Mouse (Mus musculus): ENCODE data around the gene Ccnc. TPM values are rescaled to one million over a fixed set of nuclear protein-coding genes. Genes with fewer than 3 reads are reported as not detected.

Gene Ccnc
- total and polyA plus RNA-seq, 2 experiments from 2014 or later, result 29.2 to 59.6 TPM

DNA sequence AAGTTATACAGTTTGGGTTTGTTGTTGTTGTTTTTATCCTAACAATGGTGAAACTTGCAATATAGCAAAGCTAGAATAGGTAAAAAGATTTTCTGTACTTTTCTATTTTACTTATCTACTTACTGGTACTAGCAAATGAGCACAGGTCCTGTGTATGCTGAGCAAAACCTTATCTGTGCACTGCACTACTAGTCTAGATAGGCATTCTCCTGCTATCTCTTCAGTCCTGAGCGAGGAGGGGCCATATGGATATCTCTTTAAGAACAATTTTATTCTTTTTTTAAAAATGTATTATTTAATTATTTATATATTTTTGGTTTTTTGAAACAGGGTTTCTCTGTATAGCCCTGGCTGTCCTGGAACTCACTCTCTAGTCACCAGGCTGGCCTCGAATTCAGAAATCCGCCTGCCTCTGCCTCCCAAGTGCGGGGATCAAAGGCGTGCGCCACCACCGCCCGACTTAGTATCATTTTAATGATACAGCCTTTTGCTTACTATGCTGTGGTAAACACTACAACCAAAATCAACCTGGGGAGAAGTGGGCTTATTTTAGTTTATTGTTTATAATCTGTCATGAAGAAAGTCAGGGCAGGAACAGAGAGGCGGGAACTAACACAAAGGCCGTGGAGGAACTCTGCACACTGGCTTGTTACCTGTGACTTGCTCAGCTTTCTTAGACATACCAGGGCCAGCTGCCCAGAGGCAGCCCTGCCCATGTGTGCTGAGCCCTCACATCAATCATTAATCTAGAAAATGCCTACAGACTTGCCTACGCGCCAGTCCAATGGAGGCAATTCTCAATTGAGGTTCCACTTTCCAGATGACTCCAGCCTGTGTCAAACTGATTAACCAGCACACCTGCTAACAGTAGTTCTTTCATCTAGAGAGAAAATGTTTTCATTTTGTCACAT, 53.6 kb downstream of the Ccnc start:
- Histone ChIP-seq H3K36me3 (ENCODE audit: insufficient read depth, low read length) (peaks cover 31% of the 10 kb centered on the region), H3K9ac (replicated peaks; ENCODE audit: low read length, poor library complexity, severe bottlenecking) (no peak overlapping the region), H3K4me1 (ENCODE audit: insufficient read depth, low read length) (no peaks in the 10 kb centered on the region; the same call in 1 of the 2 replicates), H3K9me3 (ENCODE audit: low read length) (no peaks in the 10 kb centered on the region), H3K27ac (ENCODE audit: low read depth, low read length) (no peak overlapping the region), H3K27me3 (ENCODE audit: insufficient read depth, low read length) (no peaks in the 10 kb centered on the region), H3K4me3 (ENCODE audit: low read depth, low read length) (no peak overlapping the region), H3K4me2 (ENCODE audit: low read depth, low read length, poor library complexity, severe bottlenecking) (no peak overlapping the region)
- TF ChIP-seq CTCF (IDR thresholded peaks at IDR 0.05), result no peak
- DNase-seq (ENCODE audit: low spot score) (no peak), ATAC-seq (ENCODE audit: low FRiP score) (no peak)
- WGBS, result 97% methylated on average over 12 of the region's 12 CpGs

DNA sequence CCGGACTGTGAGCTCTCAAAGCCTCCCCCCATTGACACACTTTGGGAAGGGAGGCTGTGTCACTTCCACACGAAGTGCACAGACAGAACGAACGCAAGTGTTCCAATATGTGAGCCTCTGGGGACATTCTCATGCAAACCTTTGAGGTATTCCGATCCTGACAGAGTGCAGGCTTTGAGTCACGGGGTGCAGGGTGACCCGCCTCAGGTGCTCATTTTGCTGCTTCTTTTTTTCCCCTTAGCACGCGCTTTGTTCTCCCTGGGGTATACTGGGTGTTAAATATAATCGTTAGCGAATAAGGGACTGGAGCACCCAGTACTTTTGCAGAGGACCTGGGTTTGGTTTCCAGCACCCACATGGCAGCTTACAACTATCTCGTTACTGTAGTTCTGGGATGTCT, 58.8 kb downstream of the Ccnc start:
- ATAC-seq (ENCODE audit: low FRiP score), result no peak
- no peak for TF ChIP-seq CTCF (IDR thresholded peaks at IDR 0.05)
- Histone ChIP-seq H3K27me3 (ENCODE audit: insufficient read depth, low read length) (no peaks in the 10 kb centered on the region), H3K36me3 (ENCODE audit: insufficient read depth, low read length) (peaks cover 38% of the 10 kb centered on the region), H3K27ac (ENCODE audit: low read depth, low read length) (no peak overlapping the region), H3K4me1 (ENCODE audit: insufficient read depth, low read length) (no peaks in the 10 kb centered on the region), H3K9ac (replicated peaks; ENCODE audit: low read length, poor library complexity, severe bottlenecking) (no peak overlapping the region), H3K4me3 (ENCODE audit: low read depth, low read length) (no peak overlapping the region), H3K4me2 (ENCODE audit: low read depth, low read length, poor library complexity, severe bottlenecking) (no peak overlapping the region), H3K9me3 (ENCODE audit: low read length) (no peaks in the 10 kb centered on the region)
- no peak for DNase-seq (ENCODE audit: low spot score)
- WGBS, result 94% methylated on average over 12 of the region's 12 CpGs

DNA sequence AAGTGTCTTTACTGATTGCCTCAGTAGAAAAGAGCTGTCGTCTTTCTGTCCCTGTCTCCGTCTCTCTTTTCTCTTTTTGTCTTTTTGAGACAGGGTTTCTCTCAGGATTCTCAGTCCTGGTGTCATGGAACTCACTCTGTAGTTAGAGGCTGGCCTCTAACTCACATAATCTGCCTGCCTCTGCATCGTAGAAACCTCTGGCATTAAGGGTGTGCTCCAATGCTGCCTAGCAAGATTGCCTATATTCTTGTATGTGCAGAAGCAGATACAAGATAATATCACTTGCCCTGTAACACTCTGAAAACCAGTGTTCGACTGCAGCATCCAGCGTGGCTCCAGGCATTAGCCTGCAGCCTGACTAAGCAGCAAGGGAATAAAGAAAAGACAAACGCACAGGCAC, 61.4 kb downstream of the Ccnc start:
- ATAC-seq (ENCODE audit: low FRiP score), result no peak
- no peaks in the 10 kb centered on the region for H3K27me3 ChIP-seq (ENCODE audit: insufficient read depth, low read length)
- WGBS, result 84% methylated on average over 6 of the region's 6 CpGs
- no peaks in the 10 kb centered on the region for H3K9me3 ChIP-seq (ENCODE audit: low read length)
- H3K4me3 ChIP-seq (ENCODE audit: low read depth, low read length), result no peak overlapping the region
- DNase-seq (ENCODE audit: low spot score), result no peak
- H3K4me2 ChIP-seq (ENCODE audit: low read depth, low read length, poor library complexity, severe bottlenecking), result no peak overlapping the region
- TF ChIP-seq CTCF (IDR thresholded peaks at IDR 0.05), result no peak
- H3K27ac ChIP-seq (ENCODE audit: low read depth, low read length), result no peak overlapping the region
- no peaks in the 10 kb centered on the region for H3K4me1 ChIP-seq (ENCODE audit: insufficient read depth, low read length)
- H3K9ac ChIP-seq (replicated peaks; ENCODE audit: low read length, poor library complexity, severe bottlenecking), result no peak overlapping the region
- H3K36me3 ChIP-seq (ENCODE audit: insufficient read depth, low read length), result peaks cover 23% of the 10 kb centered on the region

DNA sequence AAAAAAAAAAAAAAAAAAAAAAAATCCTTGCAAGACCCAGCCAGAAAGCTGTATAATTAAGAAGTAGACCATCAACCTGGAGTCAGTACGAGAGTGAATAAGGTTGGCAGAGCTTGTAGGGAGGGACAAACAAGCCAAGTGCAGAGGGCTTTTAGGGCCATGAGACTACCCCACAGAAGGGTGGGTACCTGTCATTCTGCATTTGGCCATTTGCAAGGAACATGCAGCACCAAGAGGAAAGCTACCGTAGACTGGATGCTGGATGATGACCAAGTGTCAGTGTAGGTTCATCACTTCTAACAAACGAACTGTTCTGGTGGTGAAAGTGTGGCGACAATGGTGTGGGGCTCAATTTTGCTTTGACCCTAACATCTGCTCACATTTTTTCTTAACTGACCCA, 62.3 kb downstream of the Ccnc start:
- no peak overlapping the region for H3K4me3 ChIP-seq (ENCODE audit: low read depth, low read length)
- 93% methylated on average over 4 of the region's 4 CpGs for WGBS

DNA sequence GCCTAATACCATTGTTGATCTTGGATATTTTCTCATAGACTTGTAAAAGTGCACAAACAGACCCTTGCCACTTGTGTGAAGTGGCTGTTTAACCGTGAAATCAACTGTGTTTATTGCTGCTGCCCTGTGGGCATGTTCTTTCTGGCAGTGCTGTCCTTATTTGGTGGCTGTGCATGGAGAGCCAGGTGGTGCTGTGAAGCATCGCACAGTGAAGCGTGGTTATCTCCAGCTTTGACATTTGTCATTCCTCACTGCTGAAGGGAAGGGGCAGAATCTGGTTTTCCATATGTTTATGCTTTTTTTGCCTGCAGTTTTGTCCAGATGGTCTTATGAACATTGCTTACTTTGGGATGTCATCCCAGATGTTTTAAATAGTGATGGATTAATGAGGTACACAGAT, 66.1 kb downstream of the Ccnc start:
- DNase-seq (ENCODE audit: low spot score) (peak; percentile 58), ATAC-seq (ENCODE audit: low FRiP score) (no peak)
- Histone ChIP-seq H3K27me3 (ENCODE audit: insufficient read depth, low read length) (no peaks in the 10 kb centered on the region), H3K9me3 (ENCODE audit: low read length) (no peaks in the 10 kb centered on the region), H3K4me1 (ENCODE audit: insufficient read depth, low read length) (no peaks in the 10 kb centered on the region), H3K27ac (ENCODE audit: low read depth, low read length) (no peak overlapping the region), H3K4me3 (ENCODE audit: low read depth, low read length) (no peak overlapping the region), H3K9ac (replicated peaks; ENCODE audit: low read length, poor library complexity, severe bottlenecking) (no peak overlapping the region), H3K4me2 (ENCODE audit: low read depth, low read length, poor library complexity, severe bottlenecking) (no peak overlapping the region), H3K36me3 (ENCODE audit: insufficient read depth, low read length) (peaks cover under 1% of the 10 kb centered on the region; the same call in 1 of the 2 replicates)
- no peak for TF ChIP-seq CTCF (IDR thresholded peaks at IDR 0.05)
- WGBS, result 51% methylated on average over 3 of the region's 3 CpGs

More for the DNA sequence above, 62.3 kb downstream of the Ccnc start:
- H3K27me3 ChIP-seq (ENCODE audit: insufficient read depth, low read length), result no peaks in the 10 kb centered on the region
- H3K27ac ChIP-seq (ENCODE audit: low read depth, low read length), result no peak overlapping the region
- H3K4me2 ChIP-seq (ENCODE audit: low read depth, low read length, poor library complexity, severe bottlenecking), result no peak overlapping the region
- no peak overlapping the region for H3K9ac ChIP-seq (replicated peaks; ENCODE audit: low read length, poor library complexity, severe bottlenecking)
- no peak for ATAC-seq (ENCODE audit: low FRiP score)
- H3K9me3 ChIP-seq (ENCODE audit: low read length), result no peaks in the 10 kb centered on the region
- no peaks in the 10 kb centered on the region for H3K4me1 ChIP-seq (ENCODE audit: insufficient read depth, low read length)
- peak; percentile 41 for DNase-seq (ENCODE audit: low spot score)
- no peak for TF ChIP-seq CTCF (IDR thresholded peaks at IDR 0.05)
- peaks cover 19% of the 10 kb centered on the region for H3K36me3 ChIP-seq (ENCODE audit: insufficient read depth, low read length)

DNA sequence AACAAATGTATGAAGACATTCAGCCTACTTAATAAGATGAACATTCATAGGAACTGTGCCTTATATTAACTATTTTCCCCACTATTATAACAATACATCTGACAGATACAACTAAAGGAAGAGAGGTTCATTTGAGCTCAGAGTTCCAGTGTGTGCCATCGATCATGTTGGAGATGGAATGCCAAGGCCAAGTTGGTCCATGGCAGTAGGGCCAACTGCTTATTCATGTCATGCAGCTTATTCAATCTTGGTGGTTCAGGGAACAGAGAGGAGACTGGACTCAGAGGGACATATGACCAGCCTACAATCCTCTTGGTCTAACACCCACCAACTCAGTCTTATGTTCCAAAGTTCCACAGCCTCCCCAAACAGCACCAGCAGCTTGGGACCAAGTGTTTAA, 73.5 kb downstream of the Ccnc start:
- H3K27ac ChIP-seq (ENCODE audit: low read depth, low read length), result no peak overlapping the region
- no peak for TF ChIP-seq CTCF (IDR thresholded peaks at IDR 0.05)

More for the DNA sequence above, 73.5 kb downstream of the Ccnc start:
- Histone ChIP-seq H3K4me3 (ENCODE audit: low read depth, low read length) (no peak overlapping the region), H3K9ac (replicated peaks; ENCODE audit: low read length, poor library complexity, severe bottlenecking) (no peak overlapping the region), H3K4me2 (ENCODE audit: low read depth, low read length, poor library complexity, severe bottlenecking) (no peak overlapping the region), H3K27me3 (ENCODE audit: insufficient read depth, low read length) (no peaks in the 10 kb centered on the region), H3K4me1 (ENCODE audit: insufficient read depth, low read length) (no peaks in the 10 kb centered on the region), H3K36me3 (ENCODE audit: insufficient read depth, low read length) (peaks cover 24% of the 10 kb centered on the region), H3K9me3 (ENCODE audit: low read length) (no peaks in the 10 kb centered on the region)
- WGBS, result 98% methylated on average over 1 of the region's 1 CpGs
- no peak for DNase-seq (ENCODE audit: low spot score)
- ATAC-seq (ENCODE audit: low FRiP score), result no peak

All from midbrain, postnatal 0 days (tissue).